Mouse (Mus musculus) limb, embryonic 14.5 days (tissue): ENCODE results near the gene Sipa1l1. TPM values are rescaled to one million over a fixed set of nuclear protein-coding genes. Genes with fewer than 3 reads are reported as not detected.

Experiments used
- ATAC-seq: fragments of 200-750 bp; cut with Nextera tagmentation; 2 replicates; pipeline ENCODE4 v1.8.0; 2017; ENCODE audit warnings: low read depth, moderate number of reproducible peaks, moderate TSS enrichment; ENCODE audit not compliant: low FRiP score
- DNase-seq: peaks from one replicate; pipeline ENCODE4 v3.0.0-alpha.2; 2015; ENCODE audit warnings: low spot score
- H3K27ac ChIP-seq: fragments of 300-500 bp; sonication (generic); replicated peaks from 2 replicates; pipeline ENCODE4 v1.5.1; 2014; ENCODE audit warnings: low read depth, mild to moderate bottlenecking, low read length, moderate library complexity, mixed read lengths
- H3K27me3 ChIP-seq: fragments of 300-500 bp; sonication (generic); 2 replicates; pipeline ENCODE4 v1.6.1; 2014; ENCODE audit warnings: low read length, mixed read lengths; ENCODE audit not compliant: control insufficient read depth, insufficient read depth
- H3K36me3 ChIP-seq: fragments of 300-500 bp; sonication (generic); 2 replicates; pipeline ENCODE4 v1.6.1; 2014; ENCODE audit warnings: mild to moderate bottlenecking, low read length, moderate library complexity, mixed read lengths; ENCODE audit not compliant: control insufficient read depth, insufficient read depth
- H3K4me1 ChIP-seq: fragments of 300-500 bp; sonication (generic); 2 replicates; pipeline ENCODE4 v1.6.1; 2014; ENCODE audit warnings: antibody characterized with exemption, low read length, mixed read lengths; ENCODE audit not compliant: control insufficient read depth, insufficient read depth
- H3K4me2 ChIP-seq: fragments of 300-500 bp; sonication (generic); replicated peaks from 2 replicates; pipeline ENCODE4 v1.6.1; 2014; ENCODE audit warnings: low read depth, mild to moderate bottlenecking, low read length, moderate library complexity; ENCODE audit not compliant: severe bottlenecking
- H3K4me3 ChIP-seq: fragments of 300-500 bp; sonication (generic); replicated peaks from 2 replicates; pipeline ENCODE4 v1.5.1; 2014; ENCODE audit warnings: low read length
- H3K9ac ChIP-seq: fragments of 300-500 bp; sonication (generic); 2 replicates; pipeline ENCODE4 v1.6.1; 2014; ENCODE audit warnings: mild to moderate bottlenecking, low read depth, low read length, moderate library complexity; ENCODE audit not compliant: severe bottlenecking
- H3K9me3 ChIP-seq: fragments of 300-500 bp; sonication (generic); 2 replicates; pipeline ENCODE4 v1.6.1; 2016; ENCODE audit warnings: low read length; ENCODE audit not compliant: control insufficient read depth
- POLR2A ChIP-seq: fragments of 200-500 bp; IDR thresholded peaks from 2 replicates; pipeline ENCODE4 v1.8.0; 2012; ENCODE audit warnings: inconsistent platforms, mild to moderate bottlenecking, moderate library complexity, borderline replicate concordance; ENCODE audit not compliant: insufficient read depth, insufficient read length; ENCODE audit errors: extremely low read depth
- WGBS: fragments of 180-500 bp; shearing (Covaris S2); extraction: QIAGEN DNeasy Blood & Tissue Kit; methylation state at CpG from one replicate; pipeline ENCODE4 v1.1.7; 2014; 5-methylcytosine and 5-hydroxymethylcytosine counted together
- polyA plus RNA-seq, 2 experiments: library from polyadenylated mRNA; depleted of rRNA in 1 of 2; stranded (reverse) in 1 of 2; unstranded in 1 of 2; fragments of >200 nt; fragmentation: Nextera tagmentation in 1 of 2; extraction: Ambion mirVana in 1 of 2; gene quantifications; 2 replicates each; pipeline versions ENCODE4 v1.2.1 to v1.2.3; 2012 to 2014

Sipa1l1 gene
- polyA plus RNA-seq, 2 experiments: 29.5 to 31.0 TPM

- no peak overlapping the region for H3K9ac ChIP-seq
- no peak overlapping the region for H3K27ac ChIP-seq
- ATAC-seq: no peak
- no peaks in the 10 kb centered on the region for H3K36me3 ChIP-seq
- no peak overlapping the region for H3K4me2 ChIP-seq
- no peak overlapping the region for H3K4me3 ChIP-seq
- TF ChIP-seq POLR2A: no peak
- WGBS: 78% methylated on average over 4 of the region's 4 CpGs
- no peaks in the 10 kb centered on the region for H3K27me3 ChIP-seq
- peaks cover 39% of the 10 kb centered on the region for H3K4me1 ChIP-seq
- no peak for DNase-seq
- H3K9me3 ChIP-seq: no peaks in the 10 kb centered on the region
Measured at GRCm38 (mm10) chr12:82192641-82193054, 23.5 kb downstream of the Sipa1l1 start.

GRCm38 (mm10) chr12:82193476-82193875, 24.4 kb downstream of the Sipa1l1 start:
- H3K9me3 ChIP-seq: no peaks in the 10 kb centered on the region
- TF ChIP-seq POLR2A: no peak
- no peak overlapping the region for H3K9ac ChIP-seq
- H3K36me3 ChIP-seq: no peaks in the 10 kb centered on the region
- peaks cover 31% of the 10 kb centered on the region for H3K4me1 ChIP-seq
- DNase-seq: no peak
- 63% methylated on average over 2 of the region's 2 CpGs for WGBS
- H3K27ac ChIP-seq: no peak overlapping the region
- no peaks in the 10 kb centered on the region for H3K27me3 ChIP-seq
- no peak overlapping the region for H3K4me3 ChIP-seq
- no peak overlapping the region for H3K4me2 ChIP-seq
- no peak for ATAC-seq

- Histone ChIP-seq H3K36me3 (no peaks in the 10 kb centered on the region), H3K27ac (no peak overlapping the region), H3K4me2 (no peak overlapping the region), H3K27me3 (no peaks in the 10 kb centered on the region), H3K4me1 (peaks cover 16% of the 10 kb centered on the region), H3K9ac (no peak overlapping the region), H3K4me3 (no peak overlapping the region), H3K9me3 (no peaks in the 10 kb centered on the region)
- 57% methylated on average over 3 of the region's 3 CpGs for WGBS
- ATAC-seq: no peak
- TF ChIP-seq POLR2A: no peak
- no peak for DNase-seq
Measured at GRCm38 (mm10) chr12:82194919-82195318, 25.8 kb downstream of the Sipa1l1 start.

- H3K9ac ChIP-seq: no peak overlapping the region
- ATAC-seq (no peak), DNase-seq (no peak)
- no peak overlapping the region for H3K27ac ChIP-seq
- no peak overlapping the region for H3K4me3 ChIP-seq
- H3K4me1 ChIP-seq: peaks cover 15% of the 10 kb centered on the region
- no peaks in the 10 kb centered on the region for H3K9me3 ChIP-seq
- H3K36me3 ChIP-seq: no peaks in the 10 kb centered on the region
- no peaks in the 10 kb centered on the region for H3K27me3 ChIP-seq
- no peak for TF ChIP-seq POLR2A
- H3K4me2 ChIP-seq: no peak overlapping the region
- 69% methylated on average over 2 of the region's 2 CpGs for WGBS
Measured at GRCm38 (mm10) chr12:82196213-82196612, 27.1 kb downstream of the Sipa1l1 start.

GRCm38 (mm10) chr12:82196615-82197146, 27.6 kb downstream of the Sipa1l1 start:
- no peak for ATAC-seq

GRCm38 (mm10) chr12:82197207-82197606, 28.1 kb downstream of the Sipa1l1 start:
- WGBS: 62% methylated on average over 2 of the region's 2 CpGs
- ATAC-seq: no peak
- Histone ChIP-seq H3K27me3 (no peaks in the 10 kb centered on the region), H3K9ac (no peak overlapping the region), H3K4me2 (no peak overlapping the region), H3K9me3 (no peaks in the 10 kb centered on the region), H3K4me3 (no peak overlapping the region), H3K36me3 (no peaks in the 10 kb centered on the region), H3K4me1 (peaks cover 15% of the 10 kb centered on the region), H3K27ac (no peak overlapping the region)
- no peak for DNase-seq
- TF ChIP-seq POLR2A: no peak

More at GRCm38 (mm10) chr12:82196615-82197146, 27.6 kb downstream of the Sipa1l1 start:
- no peaks in the 10 kb centered on the region for H3K9me3 ChIP-seq
- no peak overlapping the region for H3K9ac ChIP-seq
- no peak overlapping the region for H3K27ac ChIP-seq
- H3K4me3 ChIP-seq: no peak overlapping the region
- H3K4me1 ChIP-seq: peaks cover 15% of the 10 kb centered on the region
- no peak for TF ChIP-seq POLR2A
- WGBS: 45% methylated on average over 7 of the region's 7 CpGs
- H3K36me3 ChIP-seq: no peaks in the 10 kb centered on the region
- no peak overlapping the region for H3K4me2 ChIP-seq
- no peak for DNase-seq
- H3K27me3 ChIP-seq: no peaks in the 10 kb centered on the region
